Mouse (Mus musculus): ENCODE data around the gene Phactr2.
A peak's percentile ranks its signal among the peaks of the same experiment; 100 is the strongest.

Phactr2 gene

DNA sequence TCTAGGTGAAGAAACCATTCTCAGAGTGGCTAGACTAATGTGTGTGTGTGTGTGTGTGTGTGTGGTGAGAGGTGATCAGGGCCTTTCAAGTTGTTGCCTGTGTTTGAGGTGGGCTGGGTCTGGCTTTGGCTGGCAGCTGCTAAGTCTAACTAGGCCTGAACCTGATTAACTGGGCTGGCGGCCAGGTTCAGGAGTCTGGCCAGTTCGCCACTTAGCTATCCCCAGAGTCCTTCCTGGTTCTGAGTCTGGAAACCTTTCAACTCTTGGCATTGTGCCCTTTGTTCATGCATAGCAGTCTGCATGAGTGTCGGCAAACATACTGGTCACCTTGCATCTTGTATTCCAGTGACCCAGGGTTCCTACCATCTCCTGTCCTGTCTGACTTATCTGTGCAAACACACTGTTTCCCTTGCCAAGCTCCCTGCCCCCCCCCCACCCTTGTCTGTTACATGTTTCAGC, 27.4 kb downstream of the Phactr2 start:
- peak; percentile 60 for DNase-seq

DNA sequence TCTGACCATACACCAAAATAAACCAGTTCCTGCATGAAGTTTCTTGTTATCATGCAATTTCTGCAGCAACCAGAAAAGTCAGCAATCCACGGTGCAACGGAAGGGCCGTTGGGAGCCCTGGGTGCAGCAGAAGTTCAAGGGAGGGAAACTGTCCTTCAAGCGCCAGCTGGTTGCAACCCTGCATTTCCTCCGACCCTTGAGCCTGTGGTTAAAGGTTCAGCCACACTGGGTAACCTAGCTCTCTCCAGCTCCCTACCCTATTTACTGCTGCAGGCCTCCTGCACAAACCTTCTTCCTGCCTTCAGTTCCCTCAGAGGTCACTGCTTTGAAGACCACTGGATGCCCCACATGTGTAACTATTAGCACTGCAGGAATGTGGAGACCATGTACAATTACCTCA, 30.0 kb downstream of the Phactr2 start:
- no peak for DNase-seq

DNA sequence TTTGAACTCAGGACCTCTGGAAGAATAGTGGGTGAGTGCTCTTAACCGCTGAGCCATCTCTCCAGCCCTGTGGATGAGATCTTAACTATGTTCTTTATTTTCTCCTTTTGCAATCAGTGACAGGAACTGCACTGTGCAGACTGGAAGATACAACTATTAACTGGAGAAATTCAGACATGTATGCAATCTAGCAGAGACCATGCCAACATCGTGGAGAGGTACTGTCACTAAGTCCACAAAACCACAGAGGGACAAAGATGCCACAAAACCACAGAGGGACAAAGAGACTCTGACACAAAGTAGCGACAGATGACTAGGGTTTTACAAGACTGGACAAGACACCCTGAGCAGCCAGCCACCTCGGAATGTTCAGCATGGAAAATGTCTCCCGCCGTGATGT, 30.6 kb downstream of the Phactr2 start:
- DNase-seq = no peak

DNA sequence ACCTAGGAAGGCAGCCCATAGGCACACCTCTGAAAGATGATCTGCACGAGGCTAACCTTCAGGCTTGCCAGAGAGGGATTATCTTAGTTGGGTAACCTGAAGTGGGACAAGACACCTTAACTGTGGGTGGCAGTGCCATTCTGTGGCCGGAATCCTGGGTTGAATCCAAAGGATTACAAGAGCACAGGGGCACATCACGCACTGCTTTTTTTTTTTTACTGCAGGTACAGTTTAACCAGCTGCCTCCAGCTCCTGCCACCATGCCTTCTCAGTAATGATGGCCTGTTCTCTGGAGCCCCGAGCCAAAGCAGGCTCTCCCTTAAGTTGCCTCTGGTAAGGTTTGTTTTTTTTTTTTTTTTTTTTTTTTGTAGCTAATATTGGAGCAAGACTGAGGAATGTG, 33.9 kb downstream of the Phactr2 start:
- no peak for DNase-seq

DNA sequence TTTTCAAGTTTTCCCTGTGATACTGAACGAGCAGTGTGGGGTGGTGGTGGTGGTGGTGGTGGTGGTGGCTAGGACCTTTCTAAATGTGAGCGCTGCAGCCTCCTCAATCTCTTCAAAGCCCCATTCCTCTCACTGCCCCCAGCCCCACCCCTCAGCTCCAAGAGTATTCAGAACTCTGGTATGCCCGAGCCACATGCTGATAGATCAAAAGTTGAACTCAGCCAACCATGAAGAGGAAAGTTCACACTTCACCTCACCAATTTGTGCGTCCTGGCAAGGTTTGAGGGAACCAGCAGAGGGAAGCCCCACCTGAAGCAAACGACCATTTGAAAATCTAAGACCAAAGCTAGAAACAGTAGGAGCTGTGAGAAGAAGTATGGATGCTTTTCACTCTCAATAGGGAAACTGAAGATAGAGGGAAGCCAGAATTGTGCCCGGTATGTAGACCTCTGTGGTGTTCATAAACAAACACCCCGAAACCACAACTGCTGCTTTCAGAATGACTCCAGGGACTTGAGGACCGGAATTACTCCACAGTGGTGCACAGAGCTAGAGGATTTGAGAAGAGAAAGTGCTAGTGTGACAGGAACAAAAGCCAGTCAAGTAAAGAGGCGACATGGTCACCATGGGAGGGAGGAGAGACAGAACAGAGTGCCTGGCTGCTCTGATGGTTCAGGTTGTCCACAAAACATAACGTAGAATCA, 35.9 kb downstream of the Phactr2 start:
- DNase-seq = no peak

DNA sequence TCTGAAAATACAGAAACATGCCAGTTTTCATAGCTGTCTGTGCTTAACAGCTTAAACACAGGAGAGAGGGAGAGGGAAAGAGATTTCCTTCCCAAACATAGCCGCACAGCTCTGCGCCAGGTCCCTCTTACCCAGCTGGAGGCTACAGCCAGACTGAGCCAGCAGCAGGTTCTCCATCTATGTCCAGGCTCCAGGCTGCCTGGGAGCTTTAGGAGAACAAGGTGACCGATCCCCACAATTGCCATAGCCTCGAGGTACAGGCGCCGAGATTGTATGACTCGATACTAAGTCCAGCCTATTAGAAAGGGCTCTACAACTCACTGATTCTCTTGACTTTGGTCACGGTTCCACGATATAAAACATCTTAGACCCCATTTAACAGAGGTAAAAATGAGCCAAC, 37.2 kb downstream of the Phactr2 start:
- DNase-seq = no peak

DNA sequence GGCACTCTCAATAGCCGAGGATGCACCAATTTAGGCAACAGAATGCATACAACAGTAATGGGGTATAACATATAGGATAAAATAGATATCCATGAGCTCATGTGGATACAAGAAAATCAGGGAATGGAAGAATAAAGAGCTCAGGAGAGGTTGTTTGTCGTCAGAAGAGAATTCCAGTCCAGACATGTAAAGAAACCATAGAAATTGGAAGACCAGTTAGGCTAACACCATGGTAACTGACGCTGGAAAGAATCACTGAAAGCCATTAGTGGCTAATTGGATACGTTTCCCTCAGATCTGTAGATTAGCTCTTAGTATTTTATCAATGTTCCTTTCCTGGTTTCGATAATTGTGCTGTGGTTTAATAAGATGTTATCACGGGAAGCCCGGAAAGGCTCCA, 41.2 kb downstream of the Phactr2 start:
- DNase-seq = no peak

DNA sequence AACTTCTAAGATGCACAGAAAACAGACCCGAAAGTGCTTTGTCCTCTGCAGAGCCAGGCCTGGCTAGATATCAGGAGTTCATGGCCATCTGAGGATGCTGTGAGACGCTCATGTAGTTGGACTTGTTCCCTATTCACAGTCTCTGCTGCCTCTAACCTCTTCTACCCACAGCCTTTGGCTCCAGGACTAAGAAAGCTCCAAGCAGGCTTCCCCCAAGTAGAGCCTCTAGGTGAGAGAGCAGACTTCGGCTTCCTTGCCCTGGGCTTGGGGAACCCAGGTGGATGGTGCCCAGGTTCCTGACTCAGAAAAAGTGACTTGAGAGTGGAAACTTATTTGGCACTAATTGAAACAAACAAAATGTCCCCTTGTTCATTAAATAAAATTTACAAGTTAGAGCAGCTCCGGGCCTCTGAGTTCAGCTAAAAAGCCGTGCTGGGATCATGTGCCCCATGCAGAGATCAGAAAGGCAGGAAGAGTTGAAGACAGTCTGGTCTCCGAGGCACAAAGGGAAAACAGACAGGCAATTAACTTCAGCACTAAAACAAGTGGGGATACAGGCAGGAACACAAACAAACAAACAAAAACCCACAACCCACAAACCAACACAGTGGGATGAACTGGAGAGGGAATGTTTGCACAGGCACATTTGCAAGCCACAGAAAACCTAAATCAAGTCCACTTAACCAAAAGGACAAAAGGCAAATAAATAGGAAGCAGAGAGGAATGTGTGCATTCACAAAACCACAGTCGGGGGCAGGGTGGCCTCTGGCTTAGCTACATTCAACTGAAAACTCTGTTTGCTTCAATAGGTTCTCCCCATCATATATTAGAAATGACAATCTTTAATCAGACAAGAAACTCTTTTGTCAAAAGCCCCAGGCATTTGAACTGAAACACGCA, 42.3 kb downstream of the Phactr2 start:
- no peak for DNase-seq

DNA sequence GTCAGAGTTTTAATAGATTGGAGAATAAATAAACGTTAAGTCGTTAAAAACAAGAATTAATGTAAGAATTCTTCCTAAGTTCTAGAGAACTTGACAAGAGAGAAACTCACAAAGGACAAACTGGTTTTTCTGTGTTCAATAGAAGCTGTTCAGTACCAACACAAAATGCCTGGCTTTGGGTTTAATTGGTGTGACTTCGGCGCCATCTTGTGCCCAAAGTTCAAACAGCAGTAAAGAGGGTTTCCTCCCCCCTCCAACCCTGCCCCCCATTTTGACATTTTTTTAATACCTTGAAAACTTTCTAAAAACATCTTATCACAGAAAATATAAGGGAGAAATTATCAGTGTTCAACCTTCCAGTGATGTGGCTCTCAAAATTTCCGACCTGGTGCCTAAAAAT, 44.4 kb downstream of the Phactr2 start:
- DNase-seq = peak; percentile 47

DNA sequence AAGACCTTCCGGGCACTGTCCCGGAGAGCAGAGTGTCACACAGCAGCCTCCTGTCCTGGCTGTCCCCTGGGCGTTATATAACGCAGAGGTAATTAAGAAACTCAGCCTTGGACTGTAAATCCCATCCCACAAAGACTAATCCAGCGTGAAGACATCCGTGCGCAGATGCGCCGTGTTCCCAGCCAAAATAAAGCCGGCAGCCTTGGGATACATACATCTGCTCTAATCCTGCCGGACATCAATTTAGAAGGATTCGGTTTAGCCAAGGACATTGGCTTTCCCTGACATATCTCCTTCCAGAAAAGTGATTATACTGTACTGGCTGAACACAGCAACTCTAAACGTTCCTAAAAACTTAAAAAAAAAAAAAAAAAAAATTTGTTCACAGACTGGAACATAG, 45.0 kb downstream of the Phactr2 start:
- DNase-seq = no peak

DNA sequence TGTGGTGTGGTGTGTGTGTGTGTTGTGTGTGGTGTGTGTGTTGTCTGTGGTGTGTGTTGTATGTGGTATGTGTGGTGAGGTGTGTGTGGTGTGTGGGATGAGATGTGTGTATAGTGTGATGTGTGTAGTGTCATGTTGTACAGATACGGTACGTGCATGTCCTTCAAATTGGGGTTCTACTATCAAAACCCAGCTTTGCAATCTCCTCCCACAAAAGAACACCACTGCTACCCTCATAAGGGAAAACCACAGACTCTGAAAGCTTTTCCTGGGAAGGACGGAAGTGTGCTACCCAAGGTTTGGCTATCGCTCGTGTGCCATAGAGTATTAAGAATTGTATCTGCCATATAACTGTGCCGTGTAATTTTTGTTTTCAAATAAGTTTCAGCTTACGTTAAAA, 45.7 kb downstream of the Phactr2 start:
- DNase-seq = no peak

DNA sequence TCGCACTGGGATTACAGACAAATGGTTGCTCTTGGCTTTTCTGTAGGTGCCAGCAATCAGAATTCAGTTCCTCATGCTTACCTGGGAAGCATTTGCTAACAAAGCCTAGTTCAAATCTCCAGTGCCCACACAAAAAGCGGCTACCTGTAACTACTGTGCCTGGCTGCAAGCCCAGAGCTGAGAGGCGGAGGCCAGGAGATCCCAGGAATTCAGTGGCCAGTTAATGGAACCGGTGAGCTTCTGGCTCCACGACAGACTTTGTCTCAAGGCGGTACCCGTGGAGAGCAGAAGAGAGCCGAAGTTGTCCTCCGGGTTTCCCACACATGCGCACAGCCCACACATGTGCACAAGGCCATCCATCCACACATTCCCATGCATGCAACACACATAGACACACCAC, 46.6 kb downstream of the Phactr2 start:
- no peak for DNase-seq

DNA sequence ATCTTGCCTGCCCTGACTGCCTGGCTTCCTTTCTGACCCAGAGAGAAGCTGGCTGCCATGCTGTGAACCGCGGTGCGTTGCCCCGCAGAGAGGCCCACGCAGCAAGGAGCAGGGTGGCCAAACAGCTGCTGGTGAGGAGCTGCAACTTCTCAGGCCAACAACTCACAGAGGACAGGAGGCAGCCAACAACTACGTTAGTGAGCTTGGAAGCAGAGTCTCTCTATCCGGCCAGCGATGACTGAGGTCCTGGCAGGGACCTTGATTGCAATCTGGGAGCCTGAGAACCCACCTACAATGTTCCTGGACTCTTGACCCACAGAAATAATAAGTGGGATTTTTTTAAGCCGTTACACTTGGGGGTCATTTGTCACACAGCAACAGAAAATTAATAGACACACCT, 49.0 kb downstream of the Phactr2 start:
- no peak for DNase-seq

DNA sequence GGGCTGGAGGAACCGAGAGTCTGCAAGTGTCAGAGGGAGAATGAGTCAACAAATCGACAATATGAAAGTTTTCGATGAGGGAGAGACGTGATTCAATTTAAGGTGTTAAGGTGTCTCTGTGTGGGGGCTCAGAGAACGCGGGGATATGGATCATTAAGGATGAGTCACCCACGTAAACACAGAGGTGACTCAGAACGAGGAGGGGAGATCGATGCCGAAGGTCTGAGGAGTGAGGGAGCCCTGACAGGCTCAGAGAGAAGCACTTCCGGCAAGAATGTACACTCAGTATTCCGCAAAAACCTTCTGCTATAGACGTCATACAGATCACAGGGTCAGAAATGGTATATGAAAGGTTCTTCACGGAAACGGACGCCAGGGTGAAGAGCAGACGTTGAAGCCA, 49.7 kb downstream of the Phactr2 start:
- no peak for DNase-seq

DNA sequence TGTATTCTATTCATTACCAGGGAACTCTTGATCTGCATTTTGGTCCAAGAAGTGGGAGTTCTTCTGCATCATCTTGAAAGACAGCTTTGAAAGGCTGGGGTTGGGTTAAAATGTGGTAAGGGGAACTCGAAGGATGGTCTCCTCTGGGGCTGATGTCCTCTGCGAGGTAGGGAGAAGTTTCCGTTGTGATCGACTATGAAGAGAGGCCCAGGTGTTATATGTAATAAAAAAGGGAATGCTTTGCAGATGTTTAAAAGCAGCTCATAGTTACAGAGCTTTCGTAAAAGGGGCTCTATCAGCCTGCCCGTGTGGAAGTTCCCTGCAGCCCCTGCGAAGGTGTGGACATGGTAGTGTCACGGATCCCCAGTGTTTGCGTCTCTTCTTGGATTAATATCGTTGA, 50.2 kb downstream of the Phactr2 start:
- no peak for DNase-seq

DNA sequence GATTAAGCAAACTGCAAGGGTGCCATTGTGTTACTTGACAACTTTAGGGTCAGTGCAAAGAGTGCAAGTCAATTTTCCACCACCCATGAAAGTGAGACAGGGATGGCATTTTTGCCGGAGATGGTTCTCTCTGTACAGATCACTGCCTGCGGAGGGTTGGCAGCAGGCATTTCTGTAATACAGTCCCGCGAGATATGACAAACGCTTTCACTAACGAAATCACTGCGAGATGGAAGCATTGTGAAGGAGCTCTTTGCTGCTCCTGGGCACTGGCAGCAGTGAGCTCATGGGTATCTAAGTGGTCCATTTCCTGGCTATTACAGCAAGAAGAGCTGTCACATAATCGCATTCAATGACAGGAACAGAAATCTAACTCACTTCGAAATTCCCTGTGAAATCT, 52.1 kb downstream of the Phactr2 start:
- DNase-seq = no peak

DNA sequence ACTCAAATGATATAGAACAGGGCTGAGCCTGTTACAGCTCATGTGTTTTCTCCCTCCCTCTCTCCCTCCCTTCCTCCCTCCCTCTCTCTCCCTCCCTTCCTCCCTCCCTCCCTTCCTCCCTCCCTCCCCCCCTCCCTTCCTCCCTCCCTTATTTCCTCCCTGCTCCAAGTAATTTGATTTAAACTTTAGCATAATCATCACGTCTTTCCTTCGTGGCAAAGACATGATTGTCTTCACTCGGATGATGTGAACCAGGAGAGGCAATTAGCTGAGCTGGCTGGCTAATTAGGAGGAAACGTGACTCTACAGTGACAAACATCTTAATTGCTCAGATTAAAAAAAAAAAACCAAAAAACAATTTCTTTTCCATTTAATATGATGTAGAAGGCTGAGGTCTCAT, 55.0 kb downstream of the Phactr2 start:
- no peak for DNase-seq

DNA sequence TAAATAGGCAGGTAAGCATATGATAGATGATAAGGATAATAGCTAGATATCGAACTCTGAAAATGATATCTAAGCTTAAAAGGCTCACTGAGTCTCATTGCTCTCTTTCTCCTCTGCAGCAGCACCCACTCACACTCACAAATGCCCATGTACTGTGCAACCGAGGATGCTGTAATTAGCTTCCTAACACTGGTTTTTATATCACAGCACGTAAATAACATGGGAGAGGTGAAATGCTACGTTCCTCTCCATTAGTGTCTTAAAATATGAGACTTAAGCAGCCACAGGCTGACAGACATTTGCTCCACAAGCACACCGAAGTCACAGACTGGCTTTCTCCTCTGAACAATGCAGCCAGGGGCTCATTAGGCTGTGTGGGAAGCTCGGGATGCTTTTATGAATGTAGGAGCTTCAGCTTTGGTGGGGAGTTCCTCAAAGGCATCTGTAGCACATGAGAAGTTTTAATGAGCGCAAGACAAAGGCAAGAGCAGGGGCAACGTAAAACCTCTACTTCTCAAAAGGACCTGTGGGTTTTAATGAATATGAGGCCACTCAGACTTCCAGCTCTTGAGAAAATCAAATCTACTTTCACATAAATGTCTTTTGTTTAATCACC, 58.6 kb downstream of the Phactr2 start:
- no peak for DNase-seq

DNA sequence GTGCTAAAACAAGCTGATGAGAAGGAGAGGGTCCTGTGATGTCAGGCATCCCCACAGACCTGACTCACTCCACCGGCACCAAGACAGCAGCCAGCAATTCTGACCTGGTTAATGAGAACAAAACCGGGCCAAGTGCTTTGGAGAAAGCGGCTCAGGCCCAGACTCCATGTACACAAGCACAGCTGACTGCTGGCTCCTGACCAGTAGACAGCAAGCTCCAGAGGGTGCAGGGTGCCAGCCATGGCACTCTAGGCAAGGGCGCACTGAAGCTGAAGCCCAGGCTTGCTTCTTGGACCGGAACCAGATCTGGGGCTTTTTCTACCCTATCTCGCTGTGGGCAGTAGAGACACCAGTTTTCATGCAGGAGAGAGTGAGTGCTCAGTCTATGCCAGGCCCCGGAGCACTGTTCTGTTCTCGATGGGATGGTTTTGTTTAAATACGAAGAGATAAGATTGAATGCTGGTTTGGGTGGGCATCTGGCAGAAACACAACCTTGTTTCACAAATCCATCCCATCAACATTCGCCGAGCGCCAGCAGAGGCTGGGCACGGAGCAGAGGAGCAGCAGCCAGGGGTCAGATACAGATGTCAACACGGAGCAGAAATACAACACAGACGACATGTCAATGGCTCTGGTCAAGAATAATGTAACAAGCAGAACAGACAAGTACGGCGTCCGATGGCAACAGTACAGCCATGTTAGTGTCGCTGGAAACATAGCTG, 61.8 kb downstream of the Phactr2 start:
- peak; percentile 27 for DNase-seq

DNA sequence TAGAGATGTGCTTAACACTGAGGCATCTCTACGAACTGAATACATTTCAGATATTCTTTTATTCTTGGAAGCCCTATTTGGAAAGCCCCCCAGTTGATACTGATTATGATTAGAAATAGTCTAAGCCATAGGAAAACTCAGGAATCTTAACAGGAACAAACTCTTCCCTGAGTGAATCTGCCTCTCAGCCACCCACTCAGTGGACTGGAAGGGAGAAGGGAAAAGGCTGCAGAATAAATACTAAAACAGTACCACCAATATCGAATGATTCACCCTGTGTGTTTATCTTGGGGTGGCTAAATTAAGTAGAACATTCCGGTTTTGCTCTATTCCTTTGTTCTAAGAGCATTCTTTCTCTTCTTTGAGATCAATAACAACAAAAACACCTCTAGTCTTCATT, 63.2 kb downstream of the Phactr2 start:
- no peak for DNase-seq

DNA sequence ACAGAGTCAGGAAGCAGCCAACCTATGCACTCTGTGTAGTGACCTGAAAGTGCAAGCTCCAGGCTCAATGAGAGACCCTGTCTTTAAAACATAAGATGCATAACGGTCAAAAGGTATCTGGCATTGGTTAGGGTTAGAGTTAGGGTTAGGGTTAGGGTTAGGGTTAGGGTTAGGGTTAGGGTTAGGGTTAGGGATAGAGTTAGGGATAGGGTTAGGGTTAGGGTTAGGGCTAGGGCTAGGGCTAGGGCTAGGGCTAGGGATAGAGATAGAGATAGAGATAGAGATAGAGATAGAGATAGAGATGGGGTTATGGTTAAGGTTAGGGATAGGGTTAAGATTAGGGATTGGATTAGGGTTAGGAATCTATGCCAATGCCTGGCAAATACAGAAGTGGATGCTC, 72.2 kb downstream of the Phactr2 start:
- no peak for DNase-seq

DNA sequence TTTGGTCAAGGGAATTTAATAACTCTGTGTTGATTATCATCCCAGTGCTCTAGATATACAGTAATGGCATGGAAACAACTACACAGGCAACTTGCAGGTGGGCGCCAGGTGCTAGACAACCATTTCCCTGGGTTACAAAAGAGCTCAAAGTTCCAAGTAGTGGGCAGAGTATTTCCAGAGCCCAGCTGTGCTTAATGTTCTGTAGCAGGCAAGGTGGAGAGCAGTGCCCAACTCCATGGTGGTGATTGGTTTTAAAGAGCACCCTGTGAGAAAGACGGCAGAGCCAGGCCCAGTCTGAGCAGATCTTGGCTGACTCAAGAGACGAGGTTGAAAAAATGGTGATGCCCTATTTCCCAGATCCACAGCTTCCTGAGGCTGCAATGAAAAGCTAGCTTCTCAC, 78.5 kb downstream of the Phactr2 start:
- DNase-seq = no peak

DNA sequence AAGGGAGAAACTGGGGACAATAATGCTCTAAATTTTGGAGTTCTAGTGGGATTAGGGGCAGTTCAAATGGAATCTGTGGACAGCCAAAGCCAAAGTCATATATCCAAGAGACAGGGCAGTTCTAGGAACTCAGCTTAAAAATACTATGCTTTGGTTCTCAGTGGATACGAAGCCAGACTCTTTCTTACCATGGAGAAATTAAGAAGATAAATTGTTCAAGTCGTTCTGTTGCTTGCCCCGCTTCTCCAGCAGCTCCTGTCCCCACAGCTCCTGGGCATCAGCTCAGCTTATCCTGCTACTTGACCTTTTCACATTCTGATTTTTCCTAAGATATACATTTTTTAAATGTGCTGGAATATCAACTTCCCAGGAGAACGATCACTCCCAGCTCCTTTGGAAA, 80.2 kb downstream of the Phactr2 start:
- no peak for DNase-seq
